Mouse (Mus musculus): ENCODE data around the gene Nos1.

GRCm38 (mm10) chr5:117977501-117978158 is 196.8 kb downstream of the Nos1 start:
- TF ChIP-seq CTCF (IDR thresholded peaks at IDR 0.05; ENCODE audit: low read depth) (no peak), EP300 (IDR thresholded peaks at IDR 0.05; ENCODE audit: low read depth) (no peak)

All from heart, postnatal 0 days (tissue).